Mouse (Mus musculus): Measurements from ENCODE around the gene Chid1.

Gene Chid1

GRCm38 (mm10) chr7:141539556-141540311, at the start of gene Chid1:
Chid1 (minus strand) TSS chr7:141539857.
- DNase-seq (ENCODE audit: extremely low spot score, low read depth, low spot score) = peak; percentile 86

- DNase-seq (ENCODE audit: extremely low spot score, low read depth, low spot score) = no peak
Measured at GRCm38 (mm10) chr7:141588890-141589289, 49.2 kb upstream of the Chid1 start.

- DNase-seq (ENCODE audit: extremely low spot score, low read depth, low spot score) = no peak
Measured at GRCm38 (mm10) chr7:141585881-141586280, 46.2 kb upstream of the Chid1 start.

GRCm38 (mm10) chr7:141585288-141585687, 45.6 kb upstream of the Chid1 start:
- DNase-seq (ENCODE audit: extremely low spot score, low read depth, low spot score) = no peak

DNA sequence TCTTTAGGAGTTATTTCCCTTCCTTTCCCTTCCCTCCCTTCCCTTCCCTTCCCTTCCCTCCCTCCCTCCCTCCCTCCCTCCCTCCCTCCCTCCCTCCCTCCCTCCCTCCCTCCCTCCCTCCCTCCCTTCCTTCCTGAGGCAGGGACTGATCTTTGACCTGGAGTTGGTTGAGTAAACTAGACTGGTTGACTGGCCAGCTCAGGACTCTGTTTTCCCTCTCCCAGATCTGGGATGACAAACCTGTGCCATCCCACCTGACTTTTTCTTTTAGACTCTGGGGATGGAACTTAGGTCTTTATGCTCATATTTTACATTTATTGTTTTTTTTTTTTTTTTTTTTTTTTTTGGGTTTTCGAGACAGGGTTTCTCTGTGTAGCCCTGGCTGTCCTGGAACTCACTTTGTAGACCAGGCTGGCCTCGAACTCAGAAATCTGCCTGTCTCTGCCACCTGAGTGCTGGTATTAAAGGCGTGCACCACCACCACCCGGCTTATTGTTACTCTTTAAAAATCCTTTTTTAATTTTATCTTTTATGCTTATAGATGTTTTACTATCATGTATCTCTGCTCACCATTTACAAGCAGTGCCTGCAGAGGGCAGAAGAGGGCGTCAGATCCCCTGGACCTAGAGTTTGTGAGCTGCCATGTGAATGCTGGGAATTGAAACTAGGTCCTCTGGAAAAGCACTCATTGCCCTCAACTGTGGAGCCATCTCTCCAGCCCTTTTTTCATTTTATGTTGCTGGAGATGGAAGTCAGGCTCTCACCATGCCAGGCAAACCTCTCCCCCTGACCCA, 44.6 kb upstream of the Chid1 start:
- DNase-seq (ENCODE audit: extremely low spot score, low read depth, low spot score) = no peak

DNA sequence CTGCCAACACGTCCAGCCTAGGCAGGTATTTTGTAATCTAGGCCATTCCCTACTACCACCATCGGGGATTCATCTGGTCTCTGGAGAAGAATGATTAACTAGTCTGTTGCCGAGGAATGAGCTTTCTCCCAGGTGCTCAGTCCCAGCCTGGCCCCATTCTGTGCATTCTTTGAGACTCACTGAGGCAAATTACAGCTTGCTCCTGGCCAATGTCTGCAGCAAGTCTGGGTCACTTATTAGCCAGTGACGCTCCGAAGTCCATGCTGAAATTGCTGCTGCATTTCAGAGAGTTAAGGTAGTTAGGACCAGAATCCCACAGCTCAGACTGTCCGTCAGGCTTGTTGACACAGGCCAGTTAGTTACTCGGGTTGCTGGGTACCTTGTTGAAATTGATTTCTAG, 41.7 kb upstream of the Chid1 start:
- DNase-seq (ENCODE audit: extremely low spot score, low read depth, low spot score) = no peak

DNA sequence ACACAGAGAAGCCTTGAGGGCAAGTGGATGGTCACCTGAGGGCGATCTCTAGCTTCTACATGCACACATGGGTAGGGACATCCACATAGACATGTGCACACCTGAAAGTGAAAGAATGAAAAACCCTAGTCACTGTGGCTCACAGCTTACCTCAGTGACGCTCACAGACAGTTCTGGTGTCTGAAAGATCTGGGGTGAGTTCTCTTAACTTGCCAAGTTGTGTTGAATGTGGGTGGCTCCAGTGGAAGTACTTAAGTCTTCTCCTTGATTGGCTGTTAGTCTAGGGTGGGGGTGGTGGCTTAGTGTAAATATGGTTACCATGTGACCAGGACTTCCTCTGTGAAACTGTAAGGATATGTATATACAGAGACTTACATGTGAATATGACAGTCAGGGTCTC, 39.3 kb upstream of the Chid1 start:
- no peak for DNase-seq (ENCODE audit: extremely low spot score, low read depth, low spot score)

- no peak for DNase-seq (ENCODE audit: extremely low spot score, low read depth, low spot score)
Measured at GRCm38 (mm10) chr7:141578511-141578910, 38.9 kb upstream of the Chid1 start.

DNA sequence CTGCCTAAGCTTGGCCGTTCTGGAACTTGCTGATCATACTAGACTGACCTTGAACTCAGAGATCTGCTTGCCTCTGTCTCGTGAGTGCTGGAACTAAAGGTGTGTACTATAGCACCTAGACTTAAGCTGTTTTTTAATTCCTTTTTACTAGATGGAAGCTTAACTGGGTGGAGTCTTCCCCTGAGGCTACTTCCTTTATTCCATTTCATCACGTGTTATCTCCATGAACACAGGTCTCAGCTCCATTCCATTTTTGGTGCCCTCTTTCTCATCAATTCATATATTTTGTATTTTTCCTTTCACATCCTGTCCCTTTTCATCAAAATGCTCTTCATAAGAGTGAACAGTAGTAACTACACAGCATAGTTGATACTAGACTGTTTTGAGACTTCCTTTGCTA, 38.1 kb upstream of the Chid1 start:
- DNase-seq (ENCODE audit: extremely low spot score, low read depth, low spot score) = no peak

GRCm38 (mm10) chr7:141575481-141575880, 35.8 kb upstream of the Chid1 start:
- no peak for DNase-seq (ENCODE audit: extremely low spot score, low read depth, low spot score)

DNA sequence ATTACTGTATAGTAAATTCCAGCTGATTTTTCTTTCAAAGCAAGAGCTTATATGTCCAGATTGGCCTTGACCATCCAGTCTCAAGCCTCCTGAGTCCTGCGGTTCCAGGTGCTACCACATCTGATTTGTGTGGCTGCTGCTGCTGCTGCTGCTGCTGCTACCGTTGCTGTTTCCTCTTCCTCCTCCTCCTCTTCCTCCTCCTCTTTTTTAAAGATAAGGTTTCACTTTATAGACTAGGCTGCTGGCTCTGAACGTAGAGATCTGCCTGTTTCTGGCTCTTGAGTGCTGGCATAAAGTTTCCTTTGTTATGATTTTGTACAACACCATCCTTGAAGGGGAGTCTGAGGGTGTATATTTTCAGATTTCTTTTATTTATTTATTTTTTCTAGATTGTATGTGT, 34.4 kb upstream of the Chid1 start:
- no peak for DNase-seq (ENCODE audit: extremely low spot score, low read depth, low spot score)

DNA sequence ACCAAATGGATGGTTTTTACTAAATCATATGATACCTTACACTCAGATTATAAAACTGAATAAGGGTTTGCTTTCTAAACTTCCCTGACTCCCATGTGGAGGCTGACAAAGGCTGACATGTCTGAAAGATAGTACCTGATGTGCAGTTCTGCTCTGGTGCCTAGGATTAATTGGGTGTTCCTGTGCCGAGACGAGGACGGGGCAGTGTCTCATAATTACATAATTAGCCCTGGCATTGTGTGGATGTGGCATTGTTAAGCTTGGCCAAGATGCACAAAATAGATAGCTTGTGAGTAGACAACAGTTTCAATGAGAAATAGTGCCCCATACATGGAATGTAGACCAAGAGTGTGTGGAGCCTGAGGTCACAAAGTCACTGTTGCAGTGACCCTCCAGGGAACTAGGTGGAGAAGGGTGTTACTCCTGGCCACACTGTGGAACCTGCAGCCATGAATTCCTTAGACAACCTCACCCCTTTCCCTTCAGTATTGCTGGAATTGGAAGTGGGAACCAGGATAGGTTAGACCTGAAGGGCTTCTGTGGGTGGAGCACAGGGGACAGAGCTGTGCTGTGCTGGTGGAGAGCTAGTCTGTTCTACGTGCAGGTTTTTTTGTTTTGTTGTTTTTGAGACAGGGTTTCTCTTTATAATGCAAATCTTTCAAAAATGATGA, 31.1 kb upstream of the Chid1 start:
- no peak for DNase-seq (ENCODE audit: extremely low spot score, low read depth, low spot score)

- no peak for DNase-seq (ENCODE audit: extremely low spot score, low read depth, low spot score)
Measured at GRCm38 (mm10) chr7:141569916-141570315, 30.3 kb upstream of the Chid1 start.

- DNase-seq (ENCODE audit: extremely low spot score, low read depth, low spot score) = no peak
Measured at GRCm38 (mm10) chr7:141569283-141569803, 29.7 kb upstream of the Chid1 start.

DNA sequence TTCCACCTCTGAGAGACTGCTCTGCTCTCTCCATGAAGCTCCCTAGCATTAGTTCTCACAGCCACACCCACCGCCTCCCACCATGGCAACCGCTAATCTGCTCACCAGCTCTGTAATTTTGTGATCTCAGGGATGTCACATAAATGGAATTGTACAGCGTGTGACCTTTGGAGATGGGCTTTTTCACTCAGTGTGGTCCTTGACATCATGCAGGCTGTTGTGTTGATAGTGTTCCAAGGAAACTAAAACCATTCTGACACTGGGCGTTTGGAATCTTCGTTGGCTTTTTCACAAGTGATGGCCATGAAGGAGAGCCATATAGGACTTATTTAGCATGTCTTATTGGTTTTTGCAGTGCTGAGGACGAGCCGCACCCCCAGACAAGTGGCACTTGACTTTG, 26.9 kb upstream of the Chid1 start:
- DNase-seq (ENCODE audit: extremely low spot score, low read depth, low spot score) = no peak

GRCm38 (mm10) chr7:141564561-141564960, 24.9 kb upstream of the Chid1 start:
- DNase-seq (ENCODE audit: extremely low spot score, low read depth, low spot score) = no peak

GRCm38 (mm10) chr7:141562852-141563427, 23.3 kb upstream of the Chid1 start:
- DNase-seq (ENCODE audit: extremely low spot score, low read depth, low spot score) = no peak

DNA sequence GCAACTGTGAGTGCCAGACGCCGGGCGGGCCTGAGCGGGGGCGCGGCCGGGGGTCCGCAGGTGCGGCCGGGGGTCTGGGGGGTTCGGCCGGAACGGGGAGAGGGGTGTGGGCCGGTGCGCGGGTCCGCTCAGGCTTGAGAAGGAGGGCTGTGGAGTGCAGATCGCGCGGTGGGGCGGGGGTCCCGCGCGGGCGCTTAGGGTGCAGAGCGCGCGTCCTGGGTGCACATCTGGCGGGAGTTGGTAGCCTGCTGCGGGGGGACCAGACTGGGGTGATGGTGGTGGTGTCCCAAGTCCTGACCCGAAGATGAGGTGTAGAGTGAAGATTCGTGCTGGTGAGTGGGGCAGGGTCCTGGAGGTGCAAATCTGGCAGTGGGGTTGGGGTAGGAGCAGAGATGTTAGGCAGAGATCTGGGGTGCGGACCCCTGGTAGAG, 22.8 kb upstream of the Chid1 start:
- no peak for DNase-seq (ENCODE audit: extremely low spot score, low read depth, low spot score)

- DNase-seq (ENCODE audit: extremely low spot score, low read depth, low spot score) = peak; percentile 74
Measured at GRCm38 (mm10) chr7:141561682-141562391, 22.2 kb upstream of the Chid1 start, which contains the start of gene Ap2a2. Ap2a2 (plus strand) TSS chr7:141562173.

DNA sequence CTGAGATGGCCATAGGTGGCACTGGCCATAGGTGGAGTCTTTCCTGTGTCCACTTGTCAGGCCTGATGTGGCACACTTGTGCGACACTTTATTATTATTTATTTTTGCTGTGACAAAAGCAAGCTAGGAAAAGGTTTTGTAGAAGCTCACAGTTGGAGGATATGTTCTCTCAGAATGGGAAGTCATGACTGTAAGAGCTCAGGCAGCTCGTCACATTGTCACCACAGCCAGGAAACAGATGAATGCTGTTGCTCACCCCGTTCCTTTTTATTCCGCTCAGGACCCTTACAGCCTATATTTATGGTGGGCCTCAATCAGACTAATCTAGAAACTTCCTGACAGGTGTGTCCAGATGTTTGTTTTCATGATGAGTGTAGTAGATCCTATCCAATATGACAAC, 20.8 kb upstream of the Chid1 start:
- no peak for DNase-seq (ENCODE audit: extremely low spot score, low read depth, low spot score)
